Mouse (Mus musculus): ENCODE results near the gene Cybrd1.
A peak's percentile ranks its signal among the peaks of the same experiment; 100 is the strongest.

DNA sequence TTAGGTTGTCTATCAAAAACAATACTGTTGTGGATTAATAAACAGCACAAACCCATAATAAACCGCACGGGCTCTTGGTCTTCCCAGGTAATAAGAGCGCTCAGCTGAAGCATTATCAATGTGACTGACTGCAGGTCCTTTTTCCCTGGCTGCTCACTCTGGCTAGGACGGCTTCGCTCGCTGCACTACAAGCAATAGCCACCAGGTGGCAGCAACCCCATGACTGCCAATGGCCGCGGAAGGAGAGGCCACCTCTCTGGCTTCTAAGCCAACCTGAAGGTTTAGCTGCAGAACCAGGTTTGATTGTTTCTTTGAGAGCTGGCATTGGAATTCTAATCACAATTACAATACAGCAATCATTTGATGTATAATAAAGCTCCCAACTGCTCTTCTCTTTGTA, 37.8 kb downstream of the Cybrd1 start:
- TF ChIP-seq CTCF (IDR thresholded peaks at IDR 0.05; ENCODE audit: extremely low read depth, insufficient read length, insufficient replicate concordance, low read depth, low read length) (peak; percentile 98; the same call in 1 of the 2 replicates), POLR2A (IDR thresholded peaks at IDR 0.05; ENCODE audit: low read depth, low read length) (no peak)

All from small intestine, adult 2 months (tissue).